Mouse (Mus musculus) megakaryocyte, embryonic 14.5 days (primary cell): ENCODE measurements around the gene Megf8. TPM values are rescaled to one million over a fixed set of nuclear protein-coding genes. Genes with fewer than 3 reads are reported as not detected.
"Not testable (repeated sequence)": the region's sequence is repeated elsewhere in the genome, so short reads cannot be mapped to it uniquely, and the experiment has no call there.

ENCODE experiments used
- H3K27me3 ChIP-seq: replicated peaks from 2 replicates; pipeline ENCODE3; 2012; ENCODE audit warnings: inconsistent platforms
- H3K36me3 ChIP-seq: replicated peaks from 2 replicates; pipeline ENCODE3; 2012; ENCODE audit warnings: low read length, inconsistent platforms, mixed read lengths
- H3K4me1 ChIP-seq: 2 replicates; pipeline ENCODE4 v1.6.1; 2012; ENCODE audit warnings: inconsistent platforms
- H3K4me3 ChIP-seq: replicated peaks from 2 replicates; pipeline ENCODE3; 2012; ENCODE audit warnings: moderate library complexity, mild to moderate bottlenecking, inconsistent platforms
- H3K9me3 ChIP-seq: 2 replicates; pipeline ENCODE4 v1.6.1; 2012; ENCODE audit warnings: inconsistent platforms
- FLI1 ChIP-seq: IDR thresholded peaks from 2 replicates; pipeline ENCODE4 v1.6.1; 2012; ENCODE audit warnings: low read length, inconsistent platforms, mixed read lengths
- GATA1 ChIP-seq: IDR thresholded peaks from 3 replicates; pipeline ENCODE4 v1.6.1; 2012; ENCODE audit warnings: mixed read lengths, low read length, inconsistent platforms, borderline replicate concordance
- polyA plus RNA-seq: library from polyadenylated mRNA; stranded (reverse); fragments of >175 nt; gene quantifications from 2 replicates; pipeline ENCODE4 v1.2.3, GENCODE M21; 2012; ENCODE audit warnings: low replicate concordance; ENCODE audit not compliant: insufficient read depth

The Megf8 gene
- polyA plus RNA-seq, 1 experiment: 9.7 TPM

- no peak for TF ChIP-seq GATA1
- no peak for TF ChIP-seq FLI1
- no peaks in the 10 kb centered on the region for H3K9me3 ChIP-seq
- H3K27me3 ChIP-seq: peaks cover 87% of the 10 kb centered on the region
- H3K4me3 ChIP-seq: peak overlapping the region; percentile 33
- peaks cover 15% of the 10 kb centered on the region for H3K4me1 ChIP-seq
- H3K36me3 ChIP-seq: no peaks in the 10 kb centered on the region
Measured at GRCm38 (mm10) chr7:25308702-25309318, 8.2 kb upstream of the Megf8 start.

- H3K9me3 ChIP-seq: no peaks in the 10 kb centered on the region
- no peak overlapping the region for H3K4me3 ChIP-seq
- H3K27me3 ChIP-seq: peaks cover 88% of the 10 kb centered on the region
- H3K4me1 ChIP-seq: peaks cover 15% of the 10 kb centered on the region
- no peaks in the 10 kb centered on the region for H3K36me3 ChIP-seq
- TF ChIP-seq FLI1 (no peak), GATA1 (no peak)
Measured at GRCm38 (mm10) chr7:25309425-25309824, 7.5 kb upstream of the Megf8 start.

- no peak overlapping the region for H3K4me3 ChIP-seq
- peaks cover 92% of the 10 kb centered on the region for H3K27me3 ChIP-seq
- H3K9me3 ChIP-seq: no peaks in the 10 kb centered on the region
- peaks cover 25% of the 10 kb centered on the region for H3K4me1 ChIP-seq
- TF ChIP-seq GATA1: no peak
- no peak for TF ChIP-seq FLI1
- H3K36me3 ChIP-seq: no peaks in the 10 kb centered on the region
Measured at GRCm38 (mm10) chr7:25311193-25311592, 5.8 kb upstream of the Megf8 start.

GRCm38 (mm10) chr7:25313325-25313724 lies 3.6 kb upstream of the Megf8 start:
- Histone ChIP-seq H3K9me3 (no peaks in the 10 kb centered on the region), H3K27me3 (peaks cover 70% of the 10 kb centered on the region), H3K36me3 (no peaks in the 10 kb centered on the region), H3K4me3 (no peak overlapping the region), H3K4me1 (peaks cover 35% of the 10 kb centered on the region)
- TF ChIP-seq GATA1 (no peak), FLI1 (no peak)

- H3K4me1 ChIP-seq: peaks cover 30% of the 10 kb centered on the region
- peak overlapping the region; percentile 96 for H3K4me3 ChIP-seq
- H3K27me3 ChIP-seq: peaks cover 56% of the 10 kb centered on the region
- no peaks in the 10 kb centered on the region for H3K36me3 ChIP-seq
- TF ChIP-seq GATA1: no peak
- TF ChIP-seq FLI1: no peak
- no peaks in the 10 kb centered on the region for H3K9me3 ChIP-seq
Measured at GRCm38 (mm10) chr7:25314606-25315305, 2.2 kb upstream of the Megf8 start.

GRCm38 (mm10) chr7:25315306-25316041 lies 1.5 kb upstream of the Megf8 start:
- no peaks in the 10 kb centered on the region; the same call in 1 of the 2 replicates for H3K9me3 ChIP-seq
- H3K27me3 ChIP-seq: peaks cover 52% of the 10 kb centered on the region
- H3K4me1 ChIP-seq: peaks cover 30% of the 10 kb centered on the region
- H3K4me3 ChIP-seq: peak overlapping the region; percentile 96
- H3K36me3 ChIP-seq: no peaks in the 10 kb centered on the region
- TF ChIP-seq FLI1: no peak
- TF ChIP-seq GATA1: no peak

GRCm38 (mm10) chr7:25317446-25317999 lies 559 bp downstream of the Megf8 start:
- Histone ChIP-seq H3K4me1 (peaks cover 42% of the 10 kb centered on the region), H3K36me3 (no peaks in the 10 kb centered on the region), H3K27me3 (peaks cover 34% of the 10 kb centered on the region), H3K4me3 (peak overlapping the region; percentile 96), H3K9me3 (no peaks in the 10 kb centered on the region; the same call in 1 of the 2 replicates)
- no peak for TF ChIP-seq FLI1
- TF ChIP-seq GATA1: no peak

- H3K4me1 ChIP-seq: peaks cover 29% of the 10 kb centered on the region
- TF ChIP-seq GATA1: no peak
- TF ChIP-seq FLI1: no peak
- H3K36me3 ChIP-seq: no peaks in the 10 kb centered on the region
- no peaks in the 10 kb centered on the region; the same call in 1 of the 2 replicates for H3K9me3 ChIP-seq
- H3K27me3 ChIP-seq: no peaks in the 10 kb centered on the region
- no peak overlapping the region for H3K4me3 ChIP-seq
Measured at GRCm38 (mm10) chr7:25322058-25322484, 5.1 kb downstream of the Megf8 start.

GRCm38 (mm10) chr7:25323219-25323618 lies 6.3 kb downstream of the Megf8 start:
- Histone ChIP-seq H3K4me1 (peaks cover 22% of the 10 kb centered on the region), H3K4me3 (no peak overlapping the region), H3K36me3 (peaks cover 9% of the 10 kb centered on the region), H3K27me3 (peaks cover 2% of the 10 kb centered on the region), H3K9me3 (no peaks in the 10 kb centered on the region; the same call in 1 of the 2 replicates)
- TF ChIP-seq FLI1 (no peak), GATA1 (no peak)

GRCm38 (mm10) chr7:25325431-25325830 lies 8.5 kb downstream of the Megf8 start:
- H3K27me3 ChIP-seq, H3K9me3 ChIP-seq, H3K4me3 ChIP-seq: not testable (repeated sequence)
- peaks cover 36% of the 10 kb centered on the region for H3K4me1 ChIP-seq
- H3K36me3 ChIP-seq: peaks cover 22% of the 10 kb centered on the region
